Mouse (Mus musculus) erythroblast, embryonic 14.5 days (primary cell): ENCODE measurements around the gene Vps37d.

Source experiments
- GATA1 ChIP-seq: IDR thresholded peaks from 2 replicates; pipeline ENCODE4 v1.6.1; 2012; ENCODE audit warnings: low read length, inconsistent platforms, mixed read lengths
- TAL1 ChIP-seq: IDR thresholded peaks from 3 replicates; pipeline ENCODE4 v1.6.1; 2012; ENCODE audit warnings: low read length, inconsistent platforms, mixed read lengths

GRCm38 (mm10) chr5:135044575-135044974 is 33.5 kb downstream of the Vps37d start:
- TF ChIP-seq GATA1 (no peak), TAL1 (no peak)
